13 mouse cellular contexts compared by ENCODE assay signal in the genomic region with DNA sequence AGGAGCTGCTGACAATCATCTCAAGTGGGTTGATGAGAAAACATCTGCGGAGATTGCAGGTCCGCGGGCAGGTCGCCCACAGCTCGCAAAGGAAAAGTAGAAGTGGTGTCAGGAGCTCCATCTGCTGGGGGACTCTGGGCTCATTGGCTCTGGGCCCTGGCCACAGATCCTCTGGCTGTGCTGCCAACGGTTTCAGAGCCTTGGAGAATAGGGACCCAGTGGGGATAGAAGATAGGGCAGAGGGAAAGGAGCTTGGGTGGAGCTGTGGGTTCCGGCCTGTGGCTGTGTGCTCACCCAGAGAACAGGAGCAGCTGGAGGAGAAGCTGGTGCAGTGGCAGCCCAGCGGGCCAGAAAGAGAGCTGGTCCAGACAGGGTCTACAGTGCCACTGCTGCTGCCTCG.
"Had no signal": no experiment of that assay in that cellular context is flagged by ENCODE, and none has a peak within 500 bp of the region (broad histone marks: within the 10 kb centered on the region; RNA-seq: fewer than 3 reads in every experiment).

No protein-coding gene starts in this region.

- H3K27ac ChIP-seq: kidney, embryonic 15.5 days; limb, embryonic 10.5 days; liver, embryonic 15.5 days; midbrain, embryonic 13.5 days; neural tube, embryonic 12.5 days had no signal

- H3K9me3 ChIP-seq: kidney, embryonic 15.5 days; liver, embryonic 15.5 days; midbrain, embryonic 13.5 days had no signal

- ATAC-seq: lung, postnatal 0 days; midbrain, embryonic 13.5 days had no signal

- DNase-seq: kidney, postnatal 14 days; lung, adult 2 months; lung, postnatal 36 days; right cerebral cortex, postnatal 14 days; thymus, adult 18-20 months; thymus, postnatal 14 days had no signal

- H3K36me3 ChIP-seq: kidney, embryonic 15.5 days; limb, embryonic 10.5 days; liver, embryonic 15.5 days; midbrain, embryonic 13.5 days; neural tube, embryonic 12.5 days had no signal

- H3K27me3 ChIP-seq: kidney, embryonic 15.5 days; liver, embryonic 15.5 days; midbrain, embryonic 13.5 days; neural tube, embryonic 12.5 days had no signal

- H3K4me3 ChIP-seq: kidney, embryonic 15.5 days; limb, embryonic 10.5 days; liver, embryonic 15.5 days; midbrain, embryonic 13.5 days; neural tube, embryonic 12.5 days had no signal

- H3K4me2 ChIP-seq: kidney, embryonic 15.5 days; liver, embryonic 11.5 days; liver, embryonic 15.5 days; midbrain, embryonic 13.5 days; neural tube, embryonic 12.5 days had no signal

- H3K9ac ChIP-seq: kidney, embryonic 15.5 days; liver, embryonic 15.5 days; midbrain, embryonic 13.5 days; neural tube, embryonic 12.5 days had no signal

- H3K4me1 ChIP-seq: kidney, embryonic 15.5 days; limb, embryonic 10.5 days; liver, embryonic 15.5 days; midbrain, embryonic 13.5 days; neural tube, embryonic 12.5 days had no signal
